Mouse (Mus musculus) thymus, postnatal 25 days (tissue): Measurements from ENCODE around the gene Kcnk13.

Experiments used
- DNase-seq: peaks from one replicate; pipeline ENCODE4 v3.0.0; 2022

The Kcnk13 gene

GRCm38 (mm10) chr12:100023821-100024365 is 59.6 kb downstream of the Kcnk13 start:
- no peak for DNase-seq

- DNase-seq = no peak
Measured at GRCm38 (mm10) chr12:100025675-100026074, 61.4 kb downstream of the Kcnk13 start.

GRCm38 (mm10) chr12:100026715-100027245 is 62.5 kb downstream of the Kcnk13 start:
- no peak for DNase-seq

GRCm38 (mm10) chr12:100027281-100027680 is 63.0 kb downstream of the Kcnk13 start:
- DNase-seq = no peak

DNA sequence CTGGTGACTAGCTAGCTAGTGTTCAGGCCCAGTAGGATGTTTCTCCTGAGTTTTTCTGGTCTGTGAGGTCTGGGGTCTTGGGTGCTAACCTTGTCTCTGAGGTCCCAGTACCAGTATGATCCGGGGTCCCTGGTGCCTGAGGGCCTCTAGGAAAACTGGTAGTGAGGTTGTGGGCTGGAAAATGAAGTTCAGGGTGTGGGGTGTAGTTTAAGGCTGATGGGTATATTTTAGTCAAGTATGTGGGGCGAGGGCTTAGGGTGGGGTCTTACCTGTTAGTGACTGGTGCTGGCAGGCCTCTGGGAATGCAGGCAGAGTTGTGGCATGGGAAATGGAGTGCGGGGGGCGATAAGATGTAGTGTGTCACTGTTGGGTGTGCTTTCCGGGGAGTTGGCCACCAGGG is 67.4 kb downstream of the Kcnk13 start:
- DNase-seq = no peak

DNA sequence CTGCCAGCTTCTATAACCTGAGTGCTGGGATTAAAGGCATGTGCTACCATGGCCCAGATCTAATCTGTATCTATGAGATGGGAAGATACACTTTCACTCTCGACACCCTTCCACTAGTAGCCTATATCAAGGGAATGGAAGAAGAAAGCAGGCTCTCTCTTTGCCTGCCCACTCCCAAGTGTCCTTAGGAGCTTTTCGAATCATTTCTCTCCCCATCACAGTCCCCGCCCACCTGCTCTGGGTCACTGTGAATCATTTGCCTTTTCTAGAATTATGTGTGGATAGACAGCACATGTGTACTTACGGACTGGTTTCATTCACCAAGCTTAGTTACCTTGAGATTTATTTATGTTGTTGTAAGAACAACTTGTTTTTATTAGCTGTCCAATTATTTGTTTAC is 68.2 kb downstream of the Kcnk13 start:
- no peak for DNase-seq

GRCm38 (mm10) chr12:100038741-100039262 is 74.5 kb downstream of the Kcnk13 start:
- DNase-seq = no peak

DNA sequence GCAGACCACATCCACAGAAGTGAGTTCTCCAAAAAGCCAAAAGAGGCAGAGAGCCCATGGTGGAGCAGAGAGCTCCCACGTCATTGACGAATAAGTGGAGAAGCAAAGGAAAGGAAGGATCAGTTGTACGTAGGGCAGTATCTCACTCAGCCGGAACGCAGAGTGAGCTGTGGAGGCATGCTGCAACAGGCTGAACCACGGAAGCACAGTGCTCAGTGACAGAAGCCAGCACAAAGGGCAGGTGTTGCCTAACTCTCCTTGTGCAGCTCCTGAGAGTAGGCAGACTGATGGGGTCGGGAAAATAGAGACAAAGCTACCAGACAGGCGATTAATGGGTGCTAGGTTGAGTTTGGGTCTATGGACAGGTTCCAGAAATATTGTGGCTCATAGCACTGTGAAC is 77.8 kb downstream of the Kcnk13 start:
- DNase-seq = no peak

DNA sequence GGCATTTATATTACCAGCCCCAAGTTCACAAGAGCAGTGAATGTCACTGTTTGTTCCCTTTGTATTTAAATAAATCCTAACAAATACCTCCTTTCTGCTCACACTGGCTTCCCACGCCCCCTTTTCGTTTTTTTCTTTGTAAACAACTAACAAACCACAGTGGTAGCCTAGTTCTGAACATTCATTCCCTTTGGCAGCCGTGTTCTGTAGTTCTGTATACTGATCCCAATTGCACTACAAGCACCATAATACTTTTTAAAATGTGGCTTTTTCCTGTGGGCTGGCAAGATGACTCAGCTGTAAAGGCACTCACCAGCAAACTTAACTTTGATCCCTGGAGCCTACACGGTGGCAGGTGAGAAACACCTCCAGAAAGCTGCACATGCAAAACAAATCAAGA is 80.4 kb downstream of the Kcnk13 start:
- no peak for DNase-seq

GRCm38 (mm10) chr12:100050552-100050951 is 86.3 kb downstream of the Kcnk13 start:
- no peak for DNase-seq

DNA sequence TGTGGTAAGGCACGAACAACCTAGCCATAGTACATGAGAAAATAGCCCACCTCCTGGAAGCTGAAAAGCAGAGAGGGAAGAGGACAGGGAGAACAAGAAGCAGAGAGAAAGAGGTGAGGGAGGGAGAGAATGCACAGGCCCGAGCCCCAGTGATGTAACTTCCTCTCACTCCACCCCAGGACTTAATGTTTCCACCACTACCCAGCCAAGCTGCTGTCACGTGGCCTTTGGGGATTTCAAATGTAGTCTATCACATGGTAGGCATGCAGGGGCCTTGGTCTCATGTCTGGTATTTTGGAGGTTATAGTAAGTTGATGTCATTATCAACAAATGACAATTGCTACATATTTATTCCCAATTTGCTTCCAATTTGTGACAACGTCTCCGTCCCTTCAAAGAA is 89.3 kb downstream of the Kcnk13 start:
- DNase-seq = no peak

DNA sequence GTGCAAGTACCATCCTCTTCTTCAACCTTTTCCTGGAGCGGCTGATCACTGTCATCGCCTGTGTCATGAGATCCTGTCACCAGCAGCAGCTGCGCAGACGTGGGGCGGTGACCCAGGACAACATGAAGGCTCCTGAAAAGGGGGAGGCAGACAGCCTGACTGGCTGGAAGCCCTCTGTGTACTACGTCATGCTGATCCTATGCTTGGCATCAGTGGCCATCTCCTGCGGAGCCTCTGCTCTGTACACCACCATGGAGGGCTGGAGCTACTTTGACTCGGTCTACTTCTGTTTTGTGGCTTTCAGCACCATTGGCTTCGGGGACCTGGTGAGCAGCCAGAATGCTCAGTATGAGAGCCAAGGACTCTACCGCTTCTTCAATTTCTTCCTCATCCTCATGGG is 96.8 kb downstream of the Kcnk13 start:
- no peak for DNase-seq

- no peak for DNase-seq
Measured at GRCm38 (mm10) chr12:100061826-100062225, 97.5 kb downstream of the Kcnk13 start.

DNA sequence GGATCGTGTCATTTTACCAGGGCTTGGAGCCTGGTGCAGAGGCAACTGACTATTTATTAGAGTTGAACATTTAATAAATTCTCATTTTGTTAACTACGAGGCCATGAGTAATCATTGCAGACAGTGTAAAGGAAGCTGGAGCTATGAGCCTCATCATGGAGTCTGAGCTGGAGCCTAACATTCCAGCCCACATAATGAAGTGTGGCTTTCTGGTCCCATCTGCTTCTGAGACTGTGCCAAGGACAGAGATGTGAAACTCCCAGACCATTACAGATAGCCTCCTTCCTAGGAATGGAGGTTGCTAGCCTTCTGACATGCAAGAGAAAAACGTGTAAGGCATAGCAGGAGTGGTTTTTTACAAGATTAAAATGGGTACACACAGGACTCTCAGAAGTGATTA is 98.3 kb downstream of the Kcnk13 start:
- no peak for DNase-seq

DNA sequence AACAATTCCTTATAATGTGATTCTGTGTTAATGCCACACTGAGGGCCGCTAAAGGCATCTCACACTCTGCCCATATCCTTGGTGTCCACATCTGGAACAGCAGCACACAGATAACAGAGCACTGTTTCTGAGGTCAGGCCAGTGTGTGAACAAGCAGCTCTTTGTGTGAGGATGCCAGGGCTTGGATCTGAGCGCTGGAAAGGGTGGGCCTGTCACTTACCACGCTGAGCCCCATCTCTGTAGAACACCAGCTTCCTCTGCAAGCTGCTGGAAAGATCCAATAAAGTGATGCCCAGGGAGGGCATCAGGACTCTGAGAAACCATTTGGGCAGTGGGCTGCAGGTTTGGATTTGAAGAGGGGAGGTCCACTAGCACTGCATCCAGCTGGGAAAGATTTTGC is 100.8 kb downstream of the Kcnk13 start:
- DNase-seq = no peak

DNA sequence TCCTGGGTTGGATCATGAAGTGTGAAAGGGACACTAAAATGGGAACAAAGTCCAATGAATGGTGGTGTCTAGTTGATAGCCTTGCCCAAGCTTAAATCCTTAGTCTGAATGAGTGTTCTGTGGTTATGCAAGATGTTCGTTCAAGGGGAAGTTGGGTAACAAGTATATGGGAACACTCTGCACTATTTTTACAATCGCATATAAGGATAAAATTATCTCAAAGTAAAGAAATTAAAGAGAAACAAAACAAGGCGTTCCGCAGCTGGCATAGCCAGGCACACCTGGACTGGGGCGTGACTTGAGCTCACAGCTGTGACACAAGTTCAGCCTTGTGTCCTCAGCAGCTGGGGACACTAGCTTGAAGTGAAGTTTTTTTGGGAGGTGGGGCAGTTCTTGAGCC is 103.2 kb downstream of the Kcnk13 start:
- DNase-seq = peak; percentile 37

GRCm38 (mm10) chr12:100073201-100073672 is 108.9 kb downstream of the Kcnk13 start:
- DNase-seq = no peak

- DNase-seq = no peak
Measured at GRCm38 (mm10) chr12:100075715-100076114, 111.4 kb downstream of the Kcnk13 start.

DNA sequence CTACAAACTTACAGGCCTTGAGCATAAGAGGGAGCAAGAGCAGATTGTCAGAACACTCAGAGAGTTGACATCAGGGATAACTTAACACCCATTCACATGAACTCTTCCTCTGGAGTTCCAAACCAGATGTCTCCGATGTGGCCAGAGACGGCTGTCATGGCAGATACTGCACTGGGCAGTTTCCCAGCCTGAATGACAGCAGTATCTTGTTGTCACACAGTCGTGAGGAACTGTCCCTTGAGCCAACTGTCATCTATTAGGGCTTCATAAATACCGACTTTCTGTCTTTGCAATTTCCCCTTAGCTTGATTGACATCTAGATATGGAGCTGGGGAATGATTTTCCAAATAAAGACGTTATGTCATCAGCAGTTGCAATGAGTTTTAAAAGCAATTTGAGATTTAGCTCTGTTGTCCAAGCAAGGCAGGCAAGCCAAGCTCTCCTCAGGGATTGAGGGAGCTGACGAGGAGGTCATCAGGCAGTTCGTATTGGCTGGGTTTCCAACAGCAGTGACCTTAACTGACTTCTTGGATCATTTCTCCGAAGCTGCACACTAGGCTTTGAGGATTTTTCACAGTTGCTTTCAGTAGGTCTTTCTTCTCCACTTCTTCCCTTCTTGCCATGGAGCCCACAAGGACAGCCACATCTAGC is 115.5 kb downstream of the Kcnk13 start:
- no peak for DNase-seq

- DNase-seq = no peak
Measured at GRCm38 (mm10) chr12:100088026-100088425, 123.7 kb downstream of the Kcnk13 start.

GRCm38 (mm10) chr12:100089265-100089664 is 125.0 kb downstream of the Kcnk13 start:
- no peak for DNase-seq

DNA sequence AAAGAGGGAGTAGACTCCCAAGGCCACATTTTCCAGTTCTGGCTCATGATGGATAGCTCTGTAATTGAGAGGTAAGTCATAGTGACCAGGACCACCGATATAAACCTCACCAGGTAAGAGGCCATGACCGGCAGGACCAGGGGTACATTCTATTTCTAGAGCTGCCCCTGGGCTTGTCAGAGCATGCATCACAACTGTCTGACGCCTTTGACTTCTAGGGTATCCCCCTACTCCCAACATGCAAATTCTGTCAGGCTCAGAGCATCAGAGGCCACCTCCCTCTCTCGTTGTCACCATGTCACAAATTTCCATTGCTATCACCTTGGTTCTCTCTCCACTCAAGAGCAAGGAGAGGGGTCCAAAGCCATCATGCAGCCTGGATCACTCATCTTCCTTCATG is 126.5 kb downstream of the Kcnk13 start:
- no peak for DNase-seq

GRCm38 (mm10) chr12:100093046-100093445 is 128.7 kb downstream of the Kcnk13 start:
- no peak for DNase-seq

- DNase-seq = no peak
Measured at GRCm38 (mm10) chr12:100099971-100100706, 135.8 kb downstream of the Kcnk13 start.
